Mouse (Mus musculus) megakaryocyte, embryonic 14.5 days (primary cell): ENCODE measurements around the gene Arntl2. TPM values are rescaled to one million over a fixed set of nuclear protein-coding genes. Genes with fewer than 3 reads are reported as not detected.

Experiments
- H3K27me3 ChIP-seq: replicated peaks from 2 replicates; pipeline ENCODE3; 2012; ENCODE audit warnings: inconsistent platforms
- H3K36me3 ChIP-seq: replicated peaks from 2 replicates; pipeline ENCODE3; 2012; ENCODE audit warnings: low read length, inconsistent platforms, mixed read lengths
- H3K4me1 ChIP-seq: 2 replicates; pipeline ENCODE4 v1.6.1; 2012; ENCODE audit warnings: inconsistent platforms
- H3K4me3 ChIP-seq: replicated peaks from 2 replicates; pipeline ENCODE3; 2012; ENCODE audit warnings: moderate library complexity, mild to moderate bottlenecking, inconsistent platforms
- H3K9me3 ChIP-seq: 2 replicates; pipeline ENCODE4 v1.6.1; 2012; ENCODE audit warnings: inconsistent platforms
- FLI1 ChIP-seq: IDR thresholded peaks from 2 replicates; pipeline ENCODE4 v1.6.1; 2012; ENCODE audit warnings: low read length, inconsistent platforms, mixed read lengths
- GATA1 ChIP-seq: IDR thresholded peaks from 3 replicates; pipeline ENCODE4 v1.6.1; 2012; ENCODE audit warnings: mixed read lengths, low read length, inconsistent platforms, borderline replicate concordance
- polyA plus RNA-seq: library from polyadenylated mRNA; stranded (reverse); fragments of >175 nt; gene quantifications from 2 replicates; pipeline ENCODE4 v1.2.3, GENCODE M21; 2012; ENCODE audit warnings: low replicate concordance; ENCODE audit not compliant: insufficient read depth

Arntl2 gene
- polyA plus RNA-seq, 1 experiment, result not detected

DNA sequence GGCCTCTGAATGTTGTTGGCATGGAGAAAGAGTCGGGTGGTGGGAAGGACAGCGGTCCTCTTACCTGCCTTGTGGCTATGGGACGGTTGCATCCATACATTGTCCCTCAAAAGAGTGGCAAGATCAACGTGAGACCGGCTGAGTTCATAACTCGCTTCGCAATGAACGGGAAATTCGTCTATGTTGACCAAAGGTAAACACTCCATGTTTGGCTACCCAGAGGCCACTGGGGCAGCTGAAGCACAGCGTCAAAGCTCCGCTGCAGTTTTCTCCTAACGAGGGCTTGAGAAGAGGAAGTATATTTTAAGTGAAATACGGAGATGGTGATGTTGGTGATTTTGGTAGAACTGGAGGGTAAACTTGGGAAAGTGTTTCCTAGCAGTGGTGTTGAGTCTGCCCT lies 26.1 kb downstream of the Arntl2 start:
- no peaks in the 10 kb centered on the region for H3K4me1 ChIP-seq
- TF ChIP-seq FLI1, result no peak
- no peak for TF ChIP-seq GATA1
- H3K36me3 ChIP-seq, result no peaks in the 10 kb centered on the region
- H3K4me3 ChIP-seq, result no peak overlapping the region
- H3K27me3 ChIP-seq, result peaks cover 10% of the 10 kb centered on the region
- H3K9me3 ChIP-seq, result no peaks in the 10 kb centered on the region

DNA sequence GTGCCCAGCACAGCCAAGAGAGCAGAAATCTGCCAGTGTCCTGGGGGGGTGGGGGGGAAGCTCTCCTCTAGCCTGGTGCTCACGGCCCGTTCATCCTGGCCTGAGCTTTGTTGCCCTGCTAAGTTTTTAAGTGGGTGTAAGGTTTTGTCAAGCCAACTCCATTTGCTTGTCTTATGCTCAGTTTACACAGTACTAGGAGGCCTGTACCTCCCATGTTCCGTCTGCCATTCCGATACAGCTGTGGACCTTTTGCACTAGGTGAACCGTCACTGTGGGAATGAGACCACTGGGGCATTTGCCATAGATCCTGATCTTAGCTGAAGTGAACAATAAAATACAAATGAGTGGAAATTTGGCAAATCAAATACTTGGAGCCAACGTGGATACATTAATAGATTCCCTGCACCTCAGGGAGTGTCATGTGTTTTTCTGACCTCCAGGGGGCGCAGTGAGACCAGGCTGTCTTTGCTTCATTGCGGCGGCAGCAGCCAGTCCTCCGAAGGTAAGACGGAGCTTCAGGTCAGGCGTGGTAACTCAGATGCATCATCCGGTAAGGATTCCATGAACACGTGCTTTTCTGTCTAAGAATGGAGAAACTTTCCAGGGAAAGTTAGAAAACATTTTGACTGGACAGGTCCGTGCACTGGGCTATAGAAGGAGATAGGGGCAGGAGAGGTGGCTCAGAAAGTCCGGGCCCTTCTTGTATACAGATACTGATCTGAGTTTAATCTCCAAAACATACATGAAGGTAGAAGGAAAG lies 29.1 kb downstream of the Arntl2 start:
- Histone ChIP-seq H3K27me3 (peaks cover 16% of the 10 kb centered on the region), H3K4me3 (no peak overlapping the region), H3K4me1 (no peaks in the 10 kb centered on the region), H3K36me3 (no peaks in the 10 kb centered on the region), H3K9me3 (no peaks in the 10 kb centered on the region)
- no peak for TF ChIP-seq GATA1
- no peak for TF ChIP-seq FLI1

DNA sequence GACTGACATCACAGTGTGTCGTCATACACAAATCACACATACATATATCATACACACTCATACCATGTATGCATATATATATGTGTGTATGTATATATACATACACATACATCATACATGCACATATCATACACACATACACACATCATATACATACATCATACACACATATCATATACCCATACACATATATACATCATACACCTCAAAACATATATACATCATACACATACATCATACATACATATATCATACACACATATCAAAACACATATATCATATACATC lies 29.6 kb downstream of the Arntl2 start:
- Histone ChIP-seq H3K9me3 (no peaks in the 10 kb centered on the region), H3K27me3 (peaks cover 15% of the 10 kb centered on the region), H3K4me1 (no peaks in the 10 kb centered on the region), H3K36me3 (no peaks in the 10 kb centered on the region), H3K4me3 (no peak overlapping the region)
- TF ChIP-seq FLI1 (no peak), GATA1 (no peak)

DNA sequence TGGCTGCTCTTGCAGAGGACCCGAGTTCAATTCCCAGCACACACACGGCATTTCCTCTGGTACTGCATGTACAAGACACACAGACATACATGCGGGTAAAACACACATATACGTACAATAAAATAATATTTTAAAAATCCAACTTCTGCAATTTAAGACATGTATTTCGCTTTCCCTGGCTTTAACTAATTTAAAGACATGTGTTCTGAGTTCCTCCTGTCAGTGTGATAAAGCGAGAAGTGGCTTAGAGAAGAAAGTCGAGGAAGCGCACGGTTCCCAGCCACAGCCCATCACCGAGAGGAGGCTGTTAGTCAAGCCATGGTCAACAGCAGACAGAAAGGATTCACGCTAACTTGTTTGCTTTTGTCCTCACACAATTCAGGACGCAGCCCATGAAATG lies 35.5 kb downstream of the Arntl2 start:
- Histone ChIP-seq H3K36me3 (no peaks in the 10 kb centered on the region), H3K9me3 (no peaks in the 10 kb centered on the region), H3K4me3 (no peak overlapping the region), H3K4me1 (peaks cover 15% of the 10 kb centered on the region), H3K27me3 (peaks cover 11% of the 10 kb centered on the region)
- no peak for TF ChIP-seq GATA1
- no peak for TF ChIP-seq FLI1

DNA sequence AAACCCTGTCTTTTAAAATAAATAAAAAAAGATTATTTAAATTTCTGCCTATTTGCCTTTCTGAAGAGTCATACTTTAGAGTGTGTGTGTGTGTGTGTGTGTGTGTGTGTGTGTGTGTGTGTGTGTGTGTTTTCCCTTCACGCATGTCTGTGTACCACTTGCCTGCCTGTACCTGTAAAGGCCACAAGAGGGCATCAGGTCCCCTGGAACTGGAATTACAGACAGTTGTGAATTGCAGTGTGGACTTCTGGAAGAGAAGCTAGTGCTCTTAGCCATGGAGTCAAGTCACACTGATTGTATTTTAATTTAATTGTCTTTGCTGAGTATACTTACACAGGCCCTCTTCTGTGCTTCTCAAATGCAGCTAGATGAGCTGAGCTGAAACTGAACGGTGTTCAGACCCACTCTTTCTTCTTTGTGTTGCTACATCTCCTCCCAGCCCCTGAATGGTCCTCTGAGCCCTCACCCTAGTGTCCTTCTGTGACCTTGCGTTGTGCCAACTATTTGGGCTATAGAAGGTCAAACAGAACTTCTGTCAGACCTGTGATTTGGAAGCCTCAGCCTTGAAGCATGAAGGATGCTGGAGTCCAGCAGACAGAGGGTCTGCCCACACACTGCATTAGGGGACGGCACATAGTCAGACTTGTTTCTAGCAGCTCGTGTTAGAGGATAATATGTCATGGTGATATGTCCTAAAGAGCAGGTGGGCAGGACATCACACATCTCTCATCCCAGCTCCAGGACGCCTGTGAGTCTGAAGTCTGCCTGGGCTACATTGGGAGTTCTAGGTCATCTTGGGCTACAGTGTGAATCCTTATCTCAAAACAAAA lies 37.8 kb downstream of the Arntl2 start:
- no peak overlapping the region for H3K4me3 ChIP-seq
- H3K4me1 ChIP-seq, result peaks cover 22% of the 10 kb centered on the region
- peaks cover 8% of the 10 kb centered on the region for H3K27me3 ChIP-seq
- TF ChIP-seq GATA1 (no peak), FLI1 (no peak)
- H3K9me3 ChIP-seq, result no peaks in the 10 kb centered on the region
- H3K36me3 ChIP-seq, result no peaks in the 10 kb centered on the region

DNA sequence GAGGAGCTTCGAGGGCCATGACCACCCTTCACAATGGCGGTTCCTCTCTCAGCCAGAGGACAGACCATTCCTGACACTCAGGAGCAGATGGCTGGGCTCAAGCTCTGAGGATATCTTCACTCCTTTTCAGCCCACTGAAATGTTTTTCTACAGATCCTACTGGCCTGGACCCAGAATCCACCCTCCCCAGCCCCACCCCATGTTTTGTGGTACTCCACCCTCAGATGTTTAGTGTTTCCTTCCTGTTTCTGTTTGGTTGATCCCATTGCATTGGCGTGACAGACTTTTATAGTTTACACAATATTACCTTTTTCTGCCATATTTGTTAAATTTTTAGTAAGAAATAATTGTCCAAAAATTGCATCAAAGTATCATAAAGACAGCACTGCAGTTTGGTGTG lies 38.5 kb downstream of the Arntl2 start:
- Histone ChIP-seq H3K27me3 (peaks cover 5% of the 10 kb centered on the region), H3K4me1 (peaks cover 24% of the 10 kb centered on the region), H3K4me3 (no peak overlapping the region), H3K36me3 (no peaks in the 10 kb centered on the region), H3K9me3 (no peaks in the 10 kb centered on the region)
- no peak for TF ChIP-seq GATA1
- TF ChIP-seq FLI1, result no peak

DNA sequence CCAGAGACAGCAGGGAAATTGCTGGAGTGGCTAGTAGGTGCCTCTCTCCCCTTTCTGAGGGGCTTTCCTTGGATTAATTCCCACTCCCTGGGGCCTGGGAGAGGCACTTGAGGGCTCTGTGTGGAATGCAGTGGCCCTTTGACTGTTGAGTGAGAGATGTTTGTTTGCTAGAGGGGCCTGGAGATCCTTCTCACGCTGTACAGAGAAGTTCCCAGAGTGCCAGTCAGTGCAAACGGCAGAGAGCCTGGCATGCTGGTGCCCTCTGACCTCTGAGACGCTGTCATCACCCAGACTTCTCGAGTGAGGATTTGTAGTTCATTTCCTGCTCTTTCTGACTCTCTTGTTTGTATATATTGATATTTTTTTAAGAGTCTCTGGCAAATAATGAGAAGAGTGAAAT lies 39.9 kb downstream of the Arntl2 start:
- Histone ChIP-seq H3K9me3 (no peaks in the 10 kb centered on the region), H3K4me1 (peaks cover 30% of the 10 kb centered on the region), H3K36me3 (no peaks in the 10 kb centered on the region), H3K4me3 (no peak overlapping the region), H3K27me3 (peaks cover 3% of the 10 kb centered on the region)
- TF ChIP-seq GATA1, result no peak
- TF ChIP-seq FLI1, result no peak

DNA sequence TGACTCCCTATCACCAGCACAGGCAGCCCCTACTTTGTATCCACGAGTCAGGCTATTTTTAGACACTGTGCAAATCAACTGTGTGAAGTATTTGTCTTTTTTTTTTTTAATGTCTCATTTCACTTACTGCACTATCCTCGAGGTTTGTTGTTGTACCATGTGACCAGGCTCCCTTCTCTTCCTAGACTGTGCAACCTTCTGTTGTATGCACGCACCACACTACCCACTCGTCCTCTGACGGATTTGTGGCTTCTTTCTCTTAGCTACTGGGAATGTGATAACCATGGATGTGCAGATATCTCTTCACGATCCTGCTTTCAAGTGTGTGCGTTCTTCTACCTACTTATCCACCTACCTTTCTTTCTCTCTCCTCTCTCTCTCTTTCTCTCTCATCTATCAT lies 41.5 kb downstream of the Arntl2 start:
- Histone ChIP-seq H3K4me1 (peaks cover 45% of the 10 kb centered on the region), H3K27me3 (no peaks in the 10 kb centered on the region), H3K4me3 (no peak overlapping the region), H3K9me3 (no peaks in the 10 kb centered on the region), H3K36me3 (no peaks in the 10 kb centered on the region)
- TF ChIP-seq GATA1 (no peak), FLI1 (no peak)

DNA sequence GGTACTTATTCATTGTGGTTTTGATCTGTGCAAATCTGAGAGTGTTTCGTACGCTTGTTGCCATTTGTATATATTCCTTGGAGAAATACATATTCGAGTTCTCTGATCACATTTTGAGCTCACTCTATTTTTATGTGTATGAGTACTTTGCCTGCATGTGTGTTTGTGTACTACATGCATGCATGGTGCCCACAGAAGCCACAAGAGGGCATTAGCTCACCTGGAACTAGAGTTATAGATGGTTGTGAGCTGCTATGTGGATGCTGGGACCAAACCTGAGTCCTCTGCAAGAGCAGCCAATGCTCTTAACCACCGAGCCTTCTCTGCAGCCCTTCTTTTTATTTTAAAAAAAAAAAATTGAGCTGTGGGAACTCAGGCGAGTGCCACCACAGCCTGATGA lies 42.5 kb downstream of the Arntl2 start:
- Histone ChIP-seq H3K27me3 (peaks cover 5% of the 10 kb centered on the region), H3K36me3 (no peaks in the 10 kb centered on the region), H3K4me1 (peaks cover 52% of the 10 kb centered on the region), H3K4me3 (no peak overlapping the region), H3K9me3 (no peaks in the 10 kb centered on the region)
- TF ChIP-seq GATA1 (no peak), FLI1 (no peak)

DNA sequence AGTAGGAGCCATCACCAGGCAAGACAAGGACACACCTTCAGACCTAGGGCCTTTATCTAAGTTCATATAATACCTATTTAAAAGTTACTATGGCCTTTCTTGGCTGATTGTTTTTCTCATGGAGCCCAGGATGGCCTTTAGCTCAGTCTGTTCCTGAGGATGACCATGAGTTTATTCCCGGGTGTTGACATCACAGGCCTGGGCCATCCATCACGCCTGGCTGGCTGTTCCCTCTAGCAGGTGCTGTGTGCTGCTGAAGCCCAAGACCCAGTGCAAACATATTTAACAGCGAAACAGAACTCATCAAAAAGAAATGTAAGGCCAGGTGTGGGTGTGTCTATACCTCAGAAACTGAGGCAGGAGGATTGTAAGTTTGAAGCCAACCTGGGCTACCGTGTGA lies 43.0 kb downstream of the Arntl2 start:
- peaks cover 48% of the 10 kb centered on the region for H3K4me1 ChIP-seq
- no peaks in the 10 kb centered on the region for H3K9me3 ChIP-seq
- H3K36me3 ChIP-seq, result no peaks in the 10 kb centered on the region
- peaks cover 10% of the 10 kb centered on the region for H3K27me3 ChIP-seq
- H3K4me3 ChIP-seq, result no peak overlapping the region
- no peak for TF ChIP-seq GATA1
- TF ChIP-seq FLI1, result no peak

DNA sequence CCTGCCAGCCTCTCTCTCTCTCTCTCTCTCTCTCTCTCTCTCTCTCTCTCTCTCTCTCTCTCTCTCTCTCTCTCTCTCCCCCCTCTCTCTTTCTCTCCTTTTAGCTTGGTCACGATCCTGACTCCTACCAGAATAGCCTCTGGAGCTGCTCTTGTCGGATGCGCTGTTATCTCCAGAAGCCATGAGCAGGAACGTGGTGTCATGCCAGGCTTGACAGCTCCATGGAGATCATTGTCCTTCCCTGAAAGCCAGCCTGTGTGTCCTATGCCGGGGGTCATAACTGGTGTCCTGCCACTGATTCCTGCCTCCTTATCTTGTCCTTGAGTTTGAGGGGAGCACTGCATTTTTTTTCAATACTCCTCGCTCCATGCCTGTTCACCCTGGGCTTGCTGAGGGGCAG lies 49.0 kb downstream of the Arntl2 start:
- TF ChIP-seq FLI1 (no peak), GATA1 (no peak)
- Histone ChIP-seq H3K36me3 (no peaks in the 10 kb centered on the region), H3K4me1 (peaks cover 63% of the 10 kb centered on the region), H3K4me3 (no peak overlapping the region), H3K27me3 (peaks cover 13% of the 10 kb centered on the region), H3K9me3 (no peaks in the 10 kb centered on the region)
